Mouse (Mus musculus) stomach, embryonic 14.5 days (tissue): ENCODE measurements around the gene Epha6. TPM values are rescaled to one million over a fixed set of nuclear protein-coding genes. Genes with fewer than 3 reads are reported as not detected.
"Not testable (repeated sequence)": the region's sequence is repeated elsewhere in the genome, so short reads cannot be mapped to it uniquely, and the experiment has no call there.

ENCODE experiments used
- ATAC-seq: fragments of 200-750 bp; cut with Nextera tagmentation; 2 replicates; pipeline ENCODE4 v1.8.0; 2017; ENCODE audit warnings: low read depth, moderate TSS enrichment; ENCODE audit not compliant: insufficient number of reproducible peaks, insufficient read depth, low FRiP score
- H3K27ac ChIP-seq: fragments of 300-500 bp; sonication (generic); 2 replicates; pipeline ENCODE4 v1.5.1; 2014; ENCODE audit warnings: mild to moderate bottlenecking, low read length, moderate library complexity, mixed read lengths
- H3K27me3 ChIP-seq: fragments of 300-500 bp; sonication (generic); 2 replicates; pipeline ENCODE4 v1.6.1; 2014; ENCODE audit warnings: low read length, control low read depth, mixed read lengths; ENCODE audit not compliant: control insufficient read depth, insufficient read depth
- H3K36me3 ChIP-seq: fragments of 300-500 bp; sonication (generic); 2 replicates; pipeline ENCODE4 v1.6.1; 2014; ENCODE audit warnings: mild to moderate bottlenecking, control low read depth, low read length, moderate library complexity, mixed read lengths; ENCODE audit not compliant: control insufficient read depth, insufficient read depth
- H3K4me1 ChIP-seq: fragments of 300-500 bp; sonication (generic); 2 replicates; pipeline ENCODE4 v1.6.1; 2014; ENCODE audit warnings: low read length, control low read depth, mixed read lengths; ENCODE audit not compliant: control insufficient read depth, insufficient read depth
- H3K4me2 ChIP-seq: fragments of 300-500 bp; sonication (generic); replicated peaks from 2 replicates; pipeline ENCODE4 v1.6.1; 2014; ENCODE audit warnings: low read depth, low read length, control low read depth
- H3K4me3 ChIP-seq: fragments of 300-500 bp; sonication (generic); 2 replicates; pipeline ENCODE4 v1.5.1; 2014; ENCODE audit warnings: low read depth, low read length, control low read depth
- H3K9ac ChIP-seq: fragments of 300-500 bp; sonication (generic); replicated peaks from 2 replicates; pipeline ENCODE4 v1.6.1; 2014; ENCODE audit warnings: low read depth, mild to moderate bottlenecking, control low read depth, low read length, moderate library complexity, mixed read lengths
- H3K9me3 ChIP-seq: fragments of 300-500 bp; sonication (generic); 2 replicates; pipeline ENCODE4 v1.6.1; 2016; ENCODE audit warnings: low read depth, low read length, control low read depth; ENCODE audit not compliant: control insufficient read depth
- WGBS: fragments of 180-500 bp; shearing (Covaris S2); extraction: QIAGEN DNeasy Blood & Tissue Kit; methylation state at CpG from one replicate; pipeline ENCODE4 v1.1.7; 2014; 5-methylcytosine and 5-hydroxymethylcytosine counted together
- polyA plus RNA-seq: library from polyadenylated mRNA; unstranded; fragments of >200 nt; fragmentation: Nextera tagmentation; extraction: Ambion mirVana; gene quantifications from 2 replicates; pipeline ENCODE4 v1.2.1, GENCODE M21; 2014

The Epha6 gene
- polyA plus RNA-seq, 1 experiment from 2014 or later, result 0.59 TPM

DNA sequence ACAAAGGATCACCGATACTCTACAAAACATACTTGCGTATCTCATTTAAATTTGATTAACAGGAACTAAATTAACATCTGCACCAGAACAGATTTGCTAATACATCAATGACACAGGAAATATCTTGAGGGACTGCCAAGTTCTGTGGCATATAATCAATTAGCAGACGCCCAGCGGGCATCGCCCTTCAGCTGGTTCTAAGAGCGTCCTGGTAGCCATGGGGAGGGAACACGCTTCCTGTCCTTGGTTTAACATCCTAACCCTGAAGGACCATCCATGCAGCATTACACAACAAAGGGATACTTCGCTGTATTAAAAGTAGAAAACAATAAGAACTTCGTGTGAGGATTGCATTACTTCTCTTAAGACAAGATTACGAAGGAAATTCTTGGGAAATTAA is 769.0 kb downstream of the Epha6 start:
- Histone ChIP-seq H3K4me3 (no peak overlapping the region), H3K36me3 (no peaks in the 10 kb centered on the region), H3K9ac (no peak overlapping the region), H3K4me2 (no peak overlapping the region), H3K9me3 (no peaks in the 10 kb centered on the region), H3K27ac (no peak overlapping the region), H3K4me1 (no peaks in the 10 kb centered on the region), H3K27me3 (no peaks in the 10 kb centered on the region)
- ATAC-seq, result no peak
- 88% methylated on average over 10 of the region's 10 CpGs for WGBS

GRCm38 (mm10) chr16:59832468-59832867 is 772.9 kb downstream of the Epha6 start:
- Histone ChIP-seq H3K27ac (no peak overlapping the region), H3K4me1 (no peaks in the 10 kb centered on the region), H3K4me2 (no peak overlapping the region), H3K4me3 (no peak overlapping the region), H3K36me3 (no peaks in the 10 kb centered on the region), H3K9me3 (no peaks in the 10 kb centered on the region), H3K27me3 (no peaks in the 10 kb centered on the region), H3K9ac (no peak overlapping the region)
- no peak for ATAC-seq
- WGBS, result 78% methylated on average over 5 of the region's 5 CpGs

GRCm38 (mm10) chr16:59829655-59830054 is 775.7 kb downstream of the Epha6 start:
- no peak overlapping the region for H3K27ac ChIP-seq
- WGBS, result 86% methylated on average over 13 of the region's 13 CpGs
- H3K9me3 ChIP-seq, result no peaks in the 10 kb centered on the region
- H3K27me3 ChIP-seq, result no peaks in the 10 kb centered on the region
- no peaks in the 10 kb centered on the region for H3K36me3 ChIP-seq
- H3K4me3 ChIP-seq, result no peak overlapping the region
- H3K4me1 ChIP-seq, result no peaks in the 10 kb centered on the region
- no peak overlapping the region for H3K4me2 ChIP-seq
- no peak for ATAC-seq
- H3K9ac ChIP-seq, result no peak overlapping the region

- H3K36me3 ChIP-seq, H3K27me3 ChIP-seq, H3K4me2 ChIP-seq, ATAC-seq, H3K27ac ChIP-seq, H3K9me3 ChIP-seq, H3K4me1 ChIP-seq, H3K9ac ChIP-seq, H3K4me3 ChIP-seq: not testable (repeated sequence)
- WGBS, result 78% methylated on average over 4 of the region's 4 CpGs
Measured at GRCm38 (mm10) chr16:59799790-59800189, 805.5 kb downstream of the Epha6 start.

- Histone ChIP-seq H3K4me3 (no peak overlapping the region), H3K27ac (no peak overlapping the region), H3K4me2 (no peak overlapping the region), H3K27me3 (no peaks in the 10 kb centered on the region), H3K4me1 (no peaks in the 10 kb centered on the region), H3K36me3 (no peaks in the 10 kb centered on the region), H3K9me3 (no peaks in the 10 kb centered on the region), H3K9ac (no peak overlapping the region)
- 76% methylated on average over 2 of the region's 2 CpGs for WGBS
- ATAC-seq, result no peak
Measured at GRCm38 (mm10) chr16:59772297-59772696, 833.0 kb downstream of the Epha6 start.

DNA sequence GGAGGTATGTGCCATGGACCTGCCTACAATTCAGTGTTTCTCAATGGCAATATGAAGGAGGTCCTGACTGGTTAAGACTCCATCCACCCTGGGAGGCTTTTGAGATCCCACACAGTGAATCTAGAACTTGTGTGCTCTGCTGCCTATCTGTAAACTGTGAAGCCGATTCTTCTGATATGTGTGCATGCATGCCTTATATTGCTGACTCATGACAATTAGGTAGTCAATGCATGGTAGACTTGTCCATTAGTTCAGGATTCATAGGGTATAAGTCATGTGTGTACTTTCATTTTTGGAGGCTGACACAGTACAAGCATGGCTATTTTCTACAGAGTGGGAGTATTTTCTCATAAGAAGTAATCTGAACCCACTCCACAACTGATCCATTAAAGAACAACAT is 834.9 kb downstream of the Epha6 start:
- H3K9me3 ChIP-seq, result no peaks in the 10 kb centered on the region
- H3K27ac ChIP-seq, result no peak overlapping the region
- H3K27me3 ChIP-seq, result no peaks in the 10 kb centered on the region
- no peak overlapping the region for H3K9ac ChIP-seq
- H3K4me3 ChIP-seq, result no peak overlapping the region
- ATAC-seq, result no peak
- H3K4me2 ChIP-seq, result no peak overlapping the region
- no peaks in the 10 kb centered on the region for H3K4me1 ChIP-seq
- H3K36me3 ChIP-seq, result no peaks in the 10 kb centered on the region
- WGBS, result 98% methylated on average over 1 of the region's 1 CpGs

- ATAC-seq, result no peak
- Histone ChIP-seq H3K27ac (no peak overlapping the region), H3K4me3 (no peak overlapping the region), H3K9me3 (no peaks in the 10 kb centered on the region), H3K9ac (no peak overlapping the region), H3K4me1 (no peaks in the 10 kb centered on the region), H3K4me2 (no peak overlapping the region), H3K36me3 (no peaks in the 10 kb centered on the region), H3K27me3 (no peaks in the 10 kb centered on the region)
- WGBS, result 86% methylated on average over 7 of the region's 7 CpGs
Measured at GRCm38 (mm10) chr16:59769936-59770335, 835.4 kb downstream of the Epha6 start.

DNA sequence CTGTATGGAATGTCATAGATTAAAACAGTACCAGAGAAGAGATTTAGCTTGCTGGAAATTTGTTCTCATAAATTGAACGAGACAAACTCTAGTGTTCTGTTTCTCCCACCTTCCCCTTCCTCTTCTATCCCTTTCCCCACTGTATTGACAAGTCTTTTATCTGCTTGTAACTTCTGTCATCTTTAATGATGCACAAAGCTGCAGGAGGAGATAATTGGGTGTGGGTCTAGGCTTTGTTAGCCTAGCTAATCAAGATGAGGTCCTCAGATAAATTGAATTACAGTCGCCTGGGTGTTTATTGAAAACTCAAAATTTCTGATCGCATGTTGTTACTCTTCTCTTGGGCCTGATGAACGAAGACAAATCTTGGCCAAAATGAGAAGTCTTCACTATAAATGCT is 844.5 kb downstream of the Epha6 start:
- H3K36me3 ChIP-seq, result no peaks in the 10 kb centered on the region
- H3K4me2 ChIP-seq, result no peak overlapping the region
- no peaks in the 10 kb centered on the region for H3K4me1 ChIP-seq
- WGBS, result 78% methylated on average over 4 of the region's 4 CpGs
- H3K9ac ChIP-seq, result no peak overlapping the region
- H3K27me3 ChIP-seq, result no peaks in the 10 kb centered on the region
- no peak overlapping the region for H3K4me3 ChIP-seq
- no peak for ATAC-seq
- no peaks in the 10 kb centered on the region for H3K9me3 ChIP-seq
- H3K27ac ChIP-seq, result no peak overlapping the region

GRCm38 (mm10) chr16:59750905-59751304 is 854.4 kb downstream of the Epha6 start:
- Histone ChIP-seq H3K4me1 (no peaks in the 10 kb centered on the region), H3K27me3 (no peaks in the 10 kb centered on the region), H3K36me3 (no peaks in the 10 kb centered on the region), H3K4me2 (no peak overlapping the region), H3K27ac (no peak overlapping the region), H3K9ac (no peak overlapping the region), H3K9me3 (no peaks in the 10 kb centered on the region), H3K4me3 (no peak overlapping the region)
- 72% methylated on average over 4 of the region's 4 CpGs for WGBS
- no peak for ATAC-seq
